Mouse (Mus musculus): ENCODE results near the gene Prkar2a.

Gene Prkar2a

DNA sequence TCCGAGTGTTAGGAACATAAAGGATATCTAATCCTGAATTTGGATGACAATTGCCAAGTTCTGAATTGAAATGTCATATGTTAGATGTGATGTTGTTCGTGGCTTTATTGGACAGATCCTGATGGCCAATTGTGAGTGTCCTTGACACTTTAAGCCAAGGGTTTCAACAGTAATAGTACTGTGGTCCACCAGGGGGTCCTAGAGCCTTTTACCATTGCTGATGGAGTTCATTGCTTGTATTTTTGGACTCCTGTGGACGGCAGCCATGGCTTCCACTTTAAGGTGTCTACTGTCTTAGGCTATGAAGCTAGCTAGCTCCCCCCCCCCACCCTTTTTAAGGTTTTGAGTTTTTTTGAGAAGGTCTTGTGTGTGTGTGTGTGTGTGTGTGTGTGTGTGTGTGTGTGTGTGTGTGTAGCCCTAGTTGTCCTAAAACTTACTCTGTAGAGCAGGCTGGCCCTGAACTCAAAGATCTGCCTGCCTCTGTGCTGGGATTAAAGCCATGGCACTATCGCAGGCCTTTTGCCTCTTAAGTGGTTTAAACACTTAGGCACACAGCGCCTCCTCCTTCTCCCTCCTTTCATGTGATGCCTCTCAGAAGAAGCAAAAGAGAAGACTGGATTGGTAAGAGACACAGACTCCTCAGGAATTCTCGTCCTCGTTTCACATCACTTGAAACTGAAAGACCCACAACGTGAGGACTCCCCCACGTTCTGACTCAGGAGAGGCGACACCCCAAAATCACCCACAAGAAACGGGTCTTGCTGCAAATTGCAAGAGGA lies 63.2 kb downstream of the Prkar2a start:
- peak; percentile 71 for DNase-seq (ENCODE audit: low read depth, low spot score)

GRCm38 (mm10) chr9:108753326-108753725 lies 64.2 kb downstream of the Prkar2a start:
- DNase-seq (ENCODE audit: low read depth, low spot score), result peak; percentile 97

DNA sequence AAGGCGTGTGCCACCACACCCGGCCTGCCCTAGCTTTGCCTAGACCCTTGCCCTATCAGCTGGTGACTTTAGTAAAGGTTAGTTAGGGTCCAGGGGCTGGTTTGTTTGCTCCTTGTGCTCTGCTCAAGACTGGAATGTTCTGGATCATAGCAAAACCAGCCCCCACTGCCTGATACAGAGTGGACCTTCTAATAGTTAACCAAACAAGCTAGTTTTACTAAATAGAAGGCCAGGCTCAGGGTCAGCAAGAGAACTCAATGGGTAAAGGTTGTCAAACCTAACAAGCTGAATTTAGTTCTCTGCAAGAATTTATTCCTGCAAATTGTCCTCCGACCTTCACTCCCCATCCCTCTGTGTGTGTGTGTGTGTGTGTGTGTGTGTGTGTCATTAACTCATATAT lies 64.9 kb downstream of the Prkar2a start:
- DNase-seq (ENCODE audit: low read depth, low spot score), result no peak

- no peak for DNase-seq (ENCODE audit: low read depth, low spot score)
These were observed 65.3 kb downstream of the Prkar2a start for GRCm38 (mm10) chr9:108754423-108754822.

- no peak for DNase-seq (ENCODE audit: low read depth, low spot score)
These were observed 68.3 kb downstream of the Prkar2a start for GRCm38 (mm10) chr9:108757406-108757805.

- DNase-seq (ENCODE audit: low read depth, low spot score), result peak; percentile 66
These were observed 70.0 kb downstream of the Prkar2a start for GRCm38 (mm10) chr9:108759121-108759520.

DNA sequence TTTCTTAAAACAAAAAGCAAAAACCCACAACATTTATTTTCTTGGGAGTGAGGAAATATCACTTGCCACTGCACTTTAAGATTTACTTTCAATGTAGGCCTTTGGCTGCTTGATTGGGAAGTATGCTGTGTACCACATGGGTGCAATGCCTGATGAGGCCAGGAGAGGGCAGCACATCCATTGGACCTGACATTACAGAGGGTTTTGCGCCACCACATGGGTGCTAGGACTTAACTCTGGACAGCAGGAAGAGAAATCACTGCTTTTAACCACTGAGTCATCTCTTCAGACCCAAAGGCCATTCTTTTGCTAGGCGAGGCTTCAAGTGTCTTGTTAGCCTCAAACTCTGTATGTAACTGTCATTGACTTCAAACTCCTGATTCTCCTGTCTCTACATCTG lies 70.7 kb downstream of the Prkar2a start:
- peak; percentile 95 for DNase-seq (ENCODE audit: low read depth, low spot score)

- DNase-seq (ENCODE audit: low read depth, low spot score), result no peak
These were observed 72.4 kb downstream of the Prkar2a start for GRCm38 (mm10) chr9:108761561-108761960.

DNA sequence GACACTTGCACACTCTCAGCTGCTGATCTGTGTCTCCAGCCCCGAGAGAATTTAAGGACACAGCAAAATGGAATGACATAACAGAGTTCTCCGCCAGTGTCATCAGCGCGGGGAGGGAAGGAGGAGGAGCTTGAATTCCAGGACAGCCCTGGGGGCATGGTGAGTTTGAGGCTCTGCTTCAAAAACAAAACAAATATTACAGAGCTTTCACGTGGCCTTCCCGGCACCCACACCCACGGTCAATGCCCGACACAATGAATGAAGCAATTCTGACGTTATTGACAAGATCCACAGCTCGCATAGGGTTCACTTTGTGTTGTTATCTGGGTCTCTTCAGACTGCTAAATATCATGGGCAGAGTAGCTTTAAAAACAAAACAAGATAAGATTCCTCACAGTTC lies 75.9 kb downstream of the Prkar2a start:
- DNase-seq (ENCODE audit: low read depth, low spot score), result peak; percentile 41

GRCm38 (mm10) chr9:108776614-108777013 lies 87.5 kb downstream of the Prkar2a start:
- no peak for DNase-seq (ENCODE audit: low read depth, low spot score)

DNA sequence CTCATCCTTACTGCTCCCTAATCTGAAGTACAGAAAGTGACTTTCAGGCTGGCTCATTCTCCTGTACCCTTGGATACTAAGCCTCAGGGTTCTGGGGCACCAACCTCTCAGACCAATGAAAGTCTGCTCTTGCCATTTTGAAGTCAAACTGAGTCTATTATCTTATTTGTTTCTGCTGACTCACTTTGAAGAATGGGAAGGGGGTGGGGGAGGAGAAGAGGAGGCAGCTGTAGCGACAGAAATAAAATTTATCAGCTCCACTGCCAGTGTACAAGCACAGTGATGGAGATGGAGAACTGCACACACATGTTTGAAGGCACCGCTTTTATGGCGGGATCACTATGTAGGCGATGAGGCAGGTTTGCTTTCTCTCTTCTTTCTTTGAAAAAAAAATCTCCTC lies 88.2 kb downstream of the Prkar2a start:
- DNase-seq (ENCODE audit: low read depth, low spot score), result no peak

GRCm38 (mm10) chr9:108780959-108781358 lies 91.8 kb downstream of the Prkar2a start:
- no peak for DNase-seq (ENCODE audit: low read depth, low spot score)

- DNase-seq (ENCODE audit: low read depth, low spot score), result no peak
These were observed 92.8 kb downstream of the Prkar2a start for GRCm38 (mm10) chr9:108781891-108782290.

DNA sequence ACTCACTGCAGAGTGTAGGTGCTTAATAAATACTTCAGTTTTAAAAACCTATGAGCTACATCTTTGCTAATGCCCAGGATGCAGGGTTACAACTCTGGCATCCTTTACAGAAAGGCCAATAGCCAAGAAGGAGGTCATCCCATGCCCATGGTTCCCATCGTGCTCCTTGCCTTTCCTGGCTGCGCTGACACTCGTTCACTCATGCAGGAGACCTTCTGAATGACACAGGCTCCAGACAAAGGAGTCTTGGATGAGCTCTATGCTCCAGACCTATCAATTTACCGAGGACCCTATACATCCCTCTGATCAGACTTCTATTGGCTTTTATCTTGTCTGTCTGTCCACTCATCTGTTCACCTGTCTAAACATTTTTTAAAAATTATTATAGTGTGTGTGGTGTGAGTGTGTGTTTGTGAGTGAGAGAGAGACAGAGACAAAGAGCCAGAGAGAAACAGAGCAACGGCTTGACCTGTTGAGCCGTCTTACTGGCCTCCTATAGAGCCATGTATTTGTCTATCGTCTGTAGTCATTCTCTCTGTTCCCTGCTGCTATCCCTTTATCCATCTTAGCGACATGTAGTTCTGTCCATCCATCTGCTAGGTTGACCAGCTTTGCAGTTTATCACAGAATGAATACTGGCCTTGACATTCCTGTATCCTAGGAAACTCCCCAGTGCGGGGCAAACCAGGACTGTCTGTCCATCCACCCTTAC lies 93.9 kb downstream of the Prkar2a start:
- DNase-seq (ENCODE audit: low read depth, low spot score), result no peak

- DNase-seq (ENCODE audit: low read depth, low spot score), result peak; percentile 99
These were observed 94.7 kb downstream of the Prkar2a start, which contains the start of gene Ip6k2 for GRCm38 (mm10) chr9:108783548-108784463. TSS of gene Ip6k2 (plus strand) at chr9:108783796.

DNA sequence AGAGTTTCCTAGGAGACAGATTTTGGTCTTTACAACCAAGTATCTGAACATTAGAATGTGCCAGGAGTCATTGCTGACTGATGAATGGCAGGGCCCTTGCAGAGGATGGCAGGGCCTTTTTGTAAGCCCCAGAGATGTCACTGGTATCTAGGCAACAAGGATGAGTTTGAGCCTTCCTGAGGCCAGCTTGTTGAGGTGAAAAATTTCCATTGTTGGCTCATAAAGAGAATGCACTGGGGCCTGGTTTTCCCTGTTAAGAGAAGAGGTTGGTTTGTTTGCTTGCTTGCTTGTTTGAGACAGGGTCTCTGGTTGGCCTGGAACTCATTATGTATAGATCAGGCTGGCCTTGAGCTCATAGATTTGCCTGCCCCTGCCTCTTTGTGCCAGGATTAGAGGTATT lies 96.3 kb downstream of the Prkar2a start:
- DNase-seq (ENCODE audit: low read depth, low spot score), result no peak

GRCm38 (mm10) chr9:108786494-108786893 lies 97.4 kb downstream of the Prkar2a start:
- DNase-seq (ENCODE audit: low read depth, low spot score), result no peak

DNA sequence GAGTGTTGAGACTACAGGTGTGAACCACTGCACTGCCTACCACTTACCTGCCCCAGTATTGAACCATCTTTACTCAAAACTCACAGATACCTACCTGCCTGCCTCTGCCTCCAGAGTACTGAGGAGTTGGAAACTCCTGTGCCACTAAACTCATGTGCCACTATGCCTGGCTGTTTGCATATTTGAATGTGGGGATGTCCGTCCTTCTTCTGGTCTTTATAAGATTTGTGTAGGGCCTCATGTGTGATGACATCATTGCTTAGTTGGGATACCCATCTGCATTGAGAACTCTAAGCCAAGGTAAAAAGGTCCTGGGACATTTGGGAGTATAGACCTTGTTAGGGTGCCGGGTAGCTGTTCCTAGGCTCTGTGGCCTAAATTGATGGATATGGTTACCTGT lies 98.0 kb downstream of the Prkar2a start:
- no peak for DNase-seq (ENCODE audit: low read depth, low spot score)

- DNase-seq (ENCODE audit: low read depth, low spot score), result no peak
These were observed 99.6 kb downstream of the Prkar2a start for GRCm38 (mm10) chr9:108788713-108789112.

DNA sequence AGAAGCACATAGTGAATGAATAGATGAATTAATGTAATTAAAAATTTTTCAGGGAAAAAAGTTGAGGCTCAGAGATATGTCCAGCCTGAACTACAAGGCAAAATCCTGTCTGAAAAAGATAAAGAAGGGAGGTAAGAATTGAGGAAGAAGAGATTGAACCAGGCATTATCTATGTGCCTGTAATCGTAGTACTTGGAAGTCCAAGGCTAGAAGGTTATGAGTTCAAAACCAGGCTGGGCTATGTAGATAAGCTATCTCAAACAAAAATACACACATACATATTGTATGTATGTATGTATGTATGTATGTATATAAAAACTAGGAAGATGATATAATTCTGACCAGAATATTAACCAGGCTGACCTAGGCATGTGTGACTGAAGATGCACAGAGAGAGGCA lies 103.2 kb downstream of the Prkar2a start:
- DNase-seq (ENCODE audit: low read depth, low spot score), result no peak

DNA sequence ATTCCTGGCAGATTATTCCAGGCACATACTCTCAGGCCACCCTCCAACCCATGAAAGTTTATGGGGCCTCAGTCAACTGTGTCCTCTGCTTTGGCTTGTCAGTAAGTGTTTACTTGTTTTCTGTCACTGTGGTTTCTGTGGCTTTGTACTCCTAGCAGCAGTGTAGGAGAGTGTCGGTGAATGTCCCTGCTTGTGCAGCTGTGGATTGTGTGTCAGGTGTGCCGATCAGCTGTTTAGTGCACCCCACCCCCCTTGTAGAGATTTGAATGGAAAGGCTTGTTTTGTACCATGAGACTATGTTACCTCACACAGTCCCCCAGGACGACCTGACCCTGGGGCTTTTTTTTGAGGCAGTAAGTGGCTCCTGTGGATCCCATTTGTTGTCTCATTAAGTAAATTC lies 103.6 kb downstream of the Prkar2a start:
- DNase-seq (ENCODE audit: low read depth, low spot score), result no peak

- no peak for DNase-seq (ENCODE audit: low read depth, low spot score)
These were observed 106.2 kb downstream of the Prkar2a start for GRCm38 (mm10) chr9:108795281-108795680.
